Mouse (Mus musculus) kidney, adult 2 months (tissue): ENCODE data around the gene Fbxo10.

Experiments used
- CTCF ChIP-seq: fragments of 200-500 bp; conservative IDR thresholded peaks from 2 replicates; pipeline ENCODE4 v1.5.1; 2011; ENCODE audit warnings: low read depth, mild to moderate bottlenecking, control low read depth, low read length, moderate library complexity, mixed read lengths; ENCODE audit not compliant: insufficient read depth, insufficient read length
- POLR2A ChIP-seq: fragments of 200-500 bp; IDR thresholded peaks from one replicate; pipeline ENCODE4 v1.6.1; 2011; ENCODE audit warnings: low read depth, low read length, control low read depth

DNA sequence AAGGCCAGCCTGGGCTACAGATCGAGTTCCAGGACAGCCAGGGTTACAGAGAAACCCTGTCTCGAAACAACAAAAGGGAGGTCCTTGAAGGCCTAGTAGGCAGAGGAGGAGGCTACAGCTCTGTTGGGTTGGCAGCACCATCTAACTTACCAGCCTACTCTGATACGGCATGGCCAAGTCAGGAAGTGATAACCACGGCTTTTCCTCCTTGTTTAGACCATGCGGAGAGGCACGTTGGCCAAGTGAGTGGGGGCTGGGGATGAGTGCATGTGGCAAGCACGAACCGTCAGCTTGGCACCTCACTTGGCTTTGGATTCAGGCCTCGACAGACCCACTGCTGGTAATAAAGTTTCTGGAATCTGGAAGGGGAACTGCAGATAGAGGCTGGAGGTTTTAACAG, 51.8 kb downstream of the Fbxo10 start:
- TF ChIP-seq CTCF = no peak
- TF ChIP-seq POLR2A = no peak
